Mouse (Mus musculus): ENCODE data around the gene Gpx2. TPM values are rescaled to one million over a fixed set of nuclear protein-coding genes. Genes with fewer than 3 reads are reported as not detected.

The Gpx2 gene
- 514 and 943 TPM in 2 replicates for polyA plus RNA-seq (2012; rRNA removed)

DNA sequence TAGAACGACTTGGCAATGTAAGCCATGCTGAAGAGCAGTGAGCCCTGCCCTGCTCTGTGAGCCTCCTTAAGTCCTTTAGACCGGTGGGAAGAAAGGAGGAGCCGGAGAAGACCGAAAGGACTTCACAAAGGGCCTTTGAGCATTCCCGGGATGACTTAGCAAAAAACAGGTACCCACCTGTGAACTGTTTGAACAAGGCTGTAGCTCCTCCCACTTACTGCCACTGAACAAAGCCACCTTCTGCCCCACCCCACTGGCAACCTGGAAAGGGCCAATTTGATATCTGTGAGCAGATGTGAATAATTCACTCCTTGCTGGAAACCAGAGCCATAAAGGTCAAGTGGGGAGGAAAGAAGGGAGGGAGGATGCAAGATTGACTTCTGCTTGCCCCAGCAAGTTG, at the start of gene Gpx2:
Gene Gpx2 (minus strand): TSS at position 205 of the 400 bp plus-strand sequence.
- peak within 1 kb of the TSS; percentile 75 for H3K4me3 ChIP-seq (ENCODE audit: low read depth, low read length)
- peaks cover 31% of the 10 kb centered on the region for H3K4me1 ChIP-seq (ENCODE audit: control insufficient read depth, insufficient read depth, insufficient read length, low read length)
- TF ChIP-seq CTCF (IDR thresholded peaks at IDR 0.05; ENCODE audit: extremely low read depth, insufficient read length, insufficient replicate concordance, low read depth, low read length): no peak
- TF ChIP-seq POLR2A (IDR thresholded peaks at IDR 0.05; ENCODE audit: low read depth, low read length): peak; percentile 73; the same call in 1 of the 2 replicates
- no peaks in the 10 kb centered on the region for H3K27me3 ChIP-seq (ENCODE audit: control insufficient read depth, insufficient read depth, low read length)
- H3K36me3 ChIP-seq (ENCODE audit: control insufficient read depth, insufficient read depth, low read length): peaks cover 12% of the 10 kb centered on the region
- H3K27ac ChIP-seq (ENCODE audit: insufficient read depth, low read depth, low read length): peak within 1 kb of the TSS; percentile 91
- WGBS: 20% methylated on average over 5 of the region's 5 CpGs

DNA sequence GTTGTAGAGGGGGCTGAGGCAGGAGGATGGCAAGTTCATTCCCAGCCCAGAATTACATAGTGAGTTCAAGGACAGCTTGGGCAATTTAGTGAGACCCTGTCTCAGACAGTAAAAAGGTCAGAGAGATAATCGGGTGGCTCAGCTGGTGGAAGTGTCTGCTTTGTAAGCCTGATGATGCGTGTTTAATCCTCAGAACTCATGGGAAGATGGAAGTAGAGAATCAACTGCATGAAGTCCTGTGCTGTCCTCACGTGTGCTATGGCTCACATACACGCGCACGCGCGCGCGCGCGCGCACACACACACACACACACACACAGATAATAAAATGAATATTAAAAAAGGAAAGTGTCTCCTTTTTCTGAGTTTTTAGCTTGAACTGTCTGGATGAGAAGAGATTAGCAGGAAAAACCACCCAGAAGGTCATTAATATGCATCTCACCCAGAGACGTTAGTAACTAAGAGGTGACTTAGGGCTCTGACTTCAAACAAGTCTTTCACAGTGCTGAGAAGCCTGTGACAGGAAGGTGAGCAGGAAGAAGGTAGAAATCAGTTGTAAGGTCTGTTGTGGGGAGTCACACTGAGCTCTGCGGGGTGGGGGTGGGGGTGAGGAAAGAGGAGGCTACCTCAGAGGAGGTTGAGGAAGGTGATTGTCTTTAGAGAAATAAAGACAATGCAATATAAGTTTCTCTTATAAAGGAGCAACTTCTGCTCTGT, 49.1 kb upstream of the Gpx2 start:
- TF ChIP-seq POLR2A (IDR thresholded peaks at IDR 0.05; ENCODE audit: low read depth, low read length) (no peak), CTCF (IDR thresholded peaks at IDR 0.05; ENCODE audit: extremely low read depth, insufficient read length, insufficient replicate concordance, low read depth, low read length) (no peak)
- no peak overlapping the region for H3K27ac ChIP-seq (ENCODE audit: insufficient read depth, low read depth, low read length)
- no peaks in the 10 kb centered on the region for H3K36me3 ChIP-seq (ENCODE audit: control insufficient read depth, insufficient read depth, low read length)
- H3K4me3 ChIP-seq (ENCODE audit: low read depth, low read length): no peak overlapping the region
- no peaks in the 10 kb centered on the region for H3K4me1 ChIP-seq (ENCODE audit: control insufficient read depth, insufficient read depth, insufficient read length, low read length)
- no peaks in the 10 kb centered on the region for H3K27me3 ChIP-seq (ENCODE audit: control insufficient read depth, insufficient read depth, low read length)
- WGBS: 93% methylated on average over 15 of the region's 15 CpGs

DNA sequence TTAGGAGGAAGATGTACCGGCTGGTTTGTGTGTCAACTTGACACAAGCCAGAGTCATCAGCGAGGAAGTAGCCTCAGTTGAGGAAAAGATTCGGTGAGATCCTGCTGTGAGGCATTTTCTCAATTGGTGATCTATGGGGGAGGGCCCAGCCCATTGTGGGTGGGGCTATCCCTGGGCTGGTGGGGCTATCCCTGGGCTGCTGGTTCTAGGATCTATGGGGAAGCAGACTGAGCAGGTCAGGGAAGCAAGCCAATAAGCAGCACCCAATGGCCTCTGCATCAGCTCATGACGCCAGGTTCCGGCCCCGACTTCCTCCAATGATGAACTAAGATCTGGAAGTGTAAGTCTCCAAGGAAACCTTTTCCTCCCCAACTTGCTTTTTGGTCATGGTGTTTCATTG, 44.7 kb upstream of the Gpx2 start:
- Histone ChIP-seq H3K27me3 (ENCODE audit: control insufficient read depth, insufficient read depth, low read length) (no peaks in the 10 kb centered on the region), H3K27ac (ENCODE audit: insufficient read depth, low read depth, low read length) (no peak overlapping the region), H3K4me3 (ENCODE audit: low read depth, low read length) (no peak overlapping the region), H3K36me3 (ENCODE audit: control insufficient read depth, insufficient read depth, low read length) (no peaks in the 10 kb centered on the region), H3K4me1 (ENCODE audit: control insufficient read depth, insufficient read depth, insufficient read length, low read length) (no peaks in the 10 kb centered on the region)
- WGBS: 84% methylated on average over 6 of the region's 6 CpGs
- TF ChIP-seq CTCF (IDR thresholded peaks at IDR 0.05; ENCODE audit: extremely low read depth, insufficient read length, insufficient replicate concordance, low read depth, low read length) (no peak), POLR2A (IDR thresholded peaks at IDR 0.05; ENCODE audit: low read depth, low read length) (no peak)

DNA sequence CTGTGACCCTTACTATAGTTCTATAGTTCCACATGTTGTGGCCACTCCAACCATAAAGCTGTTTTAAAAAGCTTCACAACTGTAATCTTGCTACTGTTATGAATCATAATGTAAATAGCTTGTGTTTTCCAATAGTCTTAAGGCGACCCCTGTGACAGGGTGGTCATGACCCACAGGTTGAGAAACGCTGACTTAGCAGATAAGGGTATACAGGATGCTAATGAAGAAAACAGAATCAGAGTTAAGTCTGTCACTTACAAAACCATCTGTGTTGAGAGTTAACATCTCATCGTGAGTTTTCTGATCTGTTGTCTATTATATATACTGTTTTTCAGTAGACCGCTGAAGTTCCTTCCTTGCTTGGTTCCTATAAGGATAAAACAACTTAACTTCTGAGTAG, 43.9 kb upstream of the Gpx2 start:
- H3K27ac ChIP-seq (ENCODE audit: insufficient read depth, low read depth, low read length): no peak overlapping the region
- no peaks in the 10 kb centered on the region for H3K36me3 ChIP-seq (ENCODE audit: control insufficient read depth, insufficient read depth, low read length)
- H3K4me1 ChIP-seq (ENCODE audit: control insufficient read depth, insufficient read depth, insufficient read length, low read length): no peaks in the 10 kb centered on the region
- H3K4me3 ChIP-seq (ENCODE audit: low read depth, low read length): no peak overlapping the region
- no peak for TF ChIP-seq POLR2A (IDR thresholded peaks at IDR 0.05; ENCODE audit: low read depth, low read length)
- no peak for TF ChIP-seq CTCF (IDR thresholded peaks at IDR 0.05; ENCODE audit: extremely low read depth, insufficient read length, insufficient replicate concordance, low read depth, low read length)
- no peaks in the 10 kb centered on the region for H3K27me3 ChIP-seq (ENCODE audit: control insufficient read depth, insufficient read depth, low read length)
- 90% methylated on average over 4 of the region's 4 CpGs for WGBS

DNA sequence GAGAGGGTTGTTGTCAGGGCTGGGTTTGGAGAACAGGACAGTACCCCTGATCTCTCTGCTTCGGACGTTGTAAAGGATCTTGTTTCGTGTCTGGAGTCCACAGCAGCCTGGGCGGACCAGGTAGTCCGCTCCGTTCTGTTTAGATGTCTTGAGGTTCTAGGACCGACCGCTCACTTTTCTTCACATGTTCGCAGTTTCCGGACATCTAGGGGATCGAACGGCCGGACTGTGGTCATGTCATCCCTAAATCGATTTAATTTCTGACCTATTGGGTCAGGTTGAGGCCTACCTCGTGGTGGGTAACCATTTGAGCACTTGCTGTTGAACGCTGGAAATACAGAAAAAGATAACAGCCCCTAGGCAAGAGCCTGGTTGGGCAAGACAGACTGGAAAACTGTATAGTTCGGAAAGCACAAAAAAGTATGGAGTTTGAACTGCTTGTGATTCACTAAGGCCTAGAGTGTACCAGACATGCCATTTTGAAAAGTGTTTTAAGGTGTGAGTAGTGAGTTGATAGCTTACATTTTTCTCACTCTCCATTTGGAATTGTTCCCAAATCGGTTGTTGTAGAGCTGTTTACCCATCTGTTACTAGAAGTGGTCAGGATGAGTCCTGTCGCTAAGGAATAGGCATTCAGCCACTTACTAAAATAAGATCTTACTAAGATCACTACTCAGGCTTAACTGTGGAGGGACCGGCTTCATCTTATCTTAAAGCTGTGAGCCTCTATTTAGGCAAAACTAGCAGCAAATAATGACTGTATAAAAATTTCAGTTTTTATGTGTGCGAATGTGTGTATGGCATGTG, 42.7 kb upstream of the Gpx2 start:
- H3K27me3 ChIP-seq (ENCODE audit: control insufficient read depth, insufficient read depth, low read length): no peaks in the 10 kb centered on the region
- no peaks in the 10 kb centered on the region for H3K4me1 ChIP-seq (ENCODE audit: control insufficient read depth, insufficient read depth, insufficient read length, low read length)
- H3K36me3 ChIP-seq (ENCODE audit: control insufficient read depth, insufficient read depth, low read length): no peaks in the 10 kb centered on the region
- WGBS: 8% methylated on average over 21 of the region's 21 CpGs
- H3K27ac ChIP-seq (ENCODE audit: insufficient read depth, low read depth, low read length): peak overlapping the region; percentile 3; the same call in 1 of the 2 replicates
- TF ChIP-seq CTCF (IDR thresholded peaks at IDR 0.05; ENCODE audit: extremely low read depth, insufficient read length, insufficient replicate concordance, low read depth, low read length): no peak
- TF ChIP-seq POLR2A (IDR thresholded peaks at IDR 0.05; ENCODE audit: low read depth, low read length): no peak
- H3K4me3 ChIP-seq (ENCODE audit: low read depth, low read length): peak overlapping the region; percentile 78

DNA sequence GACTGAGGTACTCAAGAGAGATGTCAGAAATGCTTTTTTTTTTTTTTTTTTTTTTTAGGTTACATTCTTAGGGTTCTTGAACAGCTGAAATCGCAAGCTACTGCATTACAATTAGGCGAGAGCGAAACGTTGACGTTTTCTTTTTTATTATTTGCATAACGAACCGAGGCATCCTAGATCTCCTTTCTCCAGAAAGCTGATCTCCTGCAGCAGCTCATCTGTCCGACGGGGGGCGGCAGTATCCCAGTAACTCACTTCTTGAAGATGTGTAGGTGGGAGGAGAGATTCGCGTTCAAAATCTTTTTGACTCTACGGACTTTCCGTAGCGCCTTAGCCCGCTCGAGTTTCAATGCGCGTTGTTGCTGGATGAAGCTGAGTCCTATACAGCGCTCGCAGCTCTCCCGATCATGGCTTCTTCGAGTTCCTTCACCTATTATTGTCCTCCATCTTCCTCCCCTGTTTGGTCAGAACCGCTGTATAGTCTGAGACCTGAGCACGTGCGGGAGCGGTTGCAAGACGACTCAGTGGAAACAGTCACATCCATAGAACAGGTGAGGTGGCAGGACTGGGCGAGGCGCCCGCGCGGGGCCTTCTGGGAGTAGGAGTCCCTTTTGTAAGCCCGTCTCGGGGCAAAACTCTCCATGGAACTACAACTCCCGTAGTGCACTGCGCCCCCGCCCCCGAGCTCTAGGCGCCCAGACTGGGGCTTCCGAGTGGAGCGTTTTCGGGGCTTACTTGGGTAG, 41.9 kb upstream of the Gpx2 start:
- H3K4me1 ChIP-seq (ENCODE audit: control insufficient read depth, insufficient read depth, insufficient read length, low read length): no peaks in the 10 kb centered on the region
- H3K27ac ChIP-seq (ENCODE audit: insufficient read depth, low read depth, low read length): peak overlapping the region; percentile 29; the same call in 1 of the 2 replicates
- no peaks in the 10 kb centered on the region for H3K36me3 ChIP-seq (ENCODE audit: control insufficient read depth, insufficient read depth, low read length)
- under 1% methylated on average over 43 of the region's 43 CpGs for WGBS
- no peaks in the 10 kb centered on the region for H3K27me3 ChIP-seq (ENCODE audit: control insufficient read depth, insufficient read depth, low read length)
- H3K4me3 ChIP-seq (ENCODE audit: low read depth, low read length): peak overlapping the region; percentile 78
- TF ChIP-seq POLR2A (IDR thresholded peaks at IDR 0.05; ENCODE audit: low read depth, low read length) (no peak), CTCF (IDR thresholded peaks at IDR 0.05; ENCODE audit: extremely low read depth, insufficient read length, insufficient replicate concordance, low read depth, low read length) (peak; percentile 74; the same call in 1 of the 2 replicates)

Measured in small intestine, adult 2 months (tissue).